In genomic region chr12:79846247-79847151, GRCm38 (mm10) we compare ENCODE assay signal across 7 mouse cellular contexts.
A peak's percentile ranks its signal among the peaks of the same experiment; 100 is the strongest.
DNase-seq lines count a peak whose midpoint lies in the region; ATAC-seq lines count a peak whose summit lies in the region.

No protein-coding gene starts in this region.

- H3K4me2 ChIP-seq in kidney, embryonic 16.5 days (replicated peaks; ENCODE audit: low read depth, low read length) = no peak overlapping the region
- H3K4me2 ChIP-seq in embryonic facial prominence, embryonic 13.5 days = 0 out of 2 replicates have a peak overlapping the region, but pooled peaks have one; percentile 3

- H3K4me1 ChIP-seq in kidney, embryonic 16.5 days (ENCODE audit: insufficient read depth, low read length) = peaks cover 66% of the 10 kb centered on the region
- H3K4me1 ChIP-seq in embryonic facial prominence, embryonic 13.5 days = peaks cover 87% of the 10 kb centered on the region

- WGBS in kidney, embryonic 16.5 days = 37% methylated on average over 7 of the region's 7 CpGs
- WGBS in embryonic facial prominence, embryonic 13.5 days = 23% methylated on average over 7 of the region's 7 CpGs

- no peaks in the 10 kb centered on the region for H3K9me3 ChIP-seq in kidney, embryonic 16.5 days (ENCODE audit: low read length)
- H3K9me3 ChIP-seq in embryonic facial prominence, embryonic 13.5 days = no peaks in the 10 kb centered on the region

- H3K4me3 ChIP-seq in kidney, embryonic 16.5 days (ENCODE audit: low read length) = no peak overlapping the region
- no peak overlapping the region for H3K4me3 ChIP-seq in embryonic facial prominence, embryonic 13.5 days

- H3K36me3 ChIP-seq in kidney, embryonic 16.5 days (ENCODE audit: insufficient read depth, low read length) = no peaks in the 10 kb centered on the region
- no peaks in the 10 kb centered on the region for H3K36me3 ChIP-seq in embryonic facial prominence, embryonic 13.5 days

- H3K27ac ChIP-seq in kidney, embryonic 16.5 days (ENCODE audit: low read length) = peak overlapping the region; percentile 61
- peak overlapping the region; percentile 90 for H3K27ac ChIP-seq in embryonic facial prominence, embryonic 13.5 days

- no peak for ATAC-seq in kidney, embryonic 16.5 days (ENCODE audit: low FRiP score, low TSS enrichment)
- peak; percentile 70 for ATAC-seq in embryonic facial prominence, embryonic 13.5 days (ENCODE audit: insufficient number of reproducible peaks, insufficient read depth, low FRiP score, low TSS enrichment, low read depth)

- H3K27me3 ChIP-seq in kidney, embryonic 16.5 days (ENCODE audit: insufficient read depth, low read length) = no peaks in the 10 kb centered on the region
- H3K27me3 ChIP-seq in embryonic facial prominence, embryonic 13.5 days = no peaks in the 10 kb centered on the region

- H3K9ac ChIP-seq in kidney, embryonic 16.5 days (replicated peaks; ENCODE audit: low read length) = no peak overlapping the region; the same call in 1 of the 2 replicates
- H3K9ac ChIP-seq in embryonic facial prominence, embryonic 13.5 days = no peak overlapping the region

- DNase-seq in kidney, postnatal 36 days = no peak
- peak; percentile 91 for DNase-seq in NIH3T3 (ENCODE audit: low read depth)
- DNase-seq in mesoderm, embryonic 11.5 days (ENCODE audit: low read depth, low spot score) = peak; percentile 64
- DNase-seq in adrenal gland, adult 2 months = no peak
- DNase-seq in right cerebral cortex, postnatal 4 days = no peak

Comparison
In these comparisons a context has a peak if more than half of its experiments do, and no peak if none do; other contexts are left out.
1. DNase-seq: peak in NIH3T3 (single experiment) and mesoderm, embryonic 11.5 days (single experiment); none in kidney, postnatal 36 days (0 of 2), adrenal gland, adult 2 months (single experiment) and right cerebral cortex, postnatal 4 days (single experiment).